Mouse (Mus musculus) forebrain, embryonic 11.5 days (tissue): Measurements from ENCODE around the gene Trpc4ap. TPM values are rescaled to one million over a fixed set of nuclear protein-coding genes. Genes with fewer than 3 reads are reported as not detected.

Source experiments
- ATAC-seq: fragments of 200-750 bp; cut with Nextera tagmentation; replicated peaks from 2 replicates; pipeline ENCODE4 v1.8.0; 2017; ENCODE audit warnings: moderate TSS enrichment; ENCODE audit not compliant: low FRiP score
- DNase-seq: peaks from one replicate; pipeline ENCODE4 v3.0.0-alpha.2; 2017; ENCODE audit warnings: low spot score
- H3K27ac ChIP-seq: fragments of 300-500 bp; sonication (generic); 2 replicates; pipeline ENCODE4 v1.5.1; 2014; ENCODE audit warnings: low read depth, low read length
- H3K27me3 ChIP-seq: fragments of 300-500 bp; sonication (generic); 2 replicates; pipeline ENCODE4 v1.6.1; 2014; ENCODE audit warnings: mild to moderate bottlenecking, low read length, mixed read lengths; ENCODE audit not compliant: control insufficient read depth, insufficient read depth
- H3K36me3 ChIP-seq: fragments of 300-500 bp; sonication (generic); 2 replicates; pipeline ENCODE4 v1.6.1; 2014; ENCODE audit warnings: mild to moderate bottlenecking, low read length, moderate library complexity, mixed read lengths; ENCODE audit not compliant: control insufficient read depth, insufficient read depth
- H3K4me1 ChIP-seq: fragments of 300-500 bp; sonication (generic); replicated peaks from 2 replicates; pipeline ENCODE4 v1.6.1; 2014; ENCODE audit warnings: low read length, mixed read lengths; ENCODE audit not compliant: control insufficient read depth, insufficient read depth
- H3K4me2 ChIP-seq: fragments of 300-500 bp; sonication (generic); 2 replicates; pipeline ENCODE4 v1.6.1; 2014; ENCODE audit warnings: low read depth, mild to moderate bottlenecking, low read length, moderate library complexity, mixed read lengths; ENCODE audit not compliant: severe bottlenecking
- H3K4me3 ChIP-seq: fragments of 300-500 bp; sonication (generic); 2 replicates; pipeline ENCODE4 v1.5.1; 2014; ENCODE audit warnings: low read depth, low read length
- H3K9ac ChIP-seq: fragments of 300-500 bp; sonication (generic); 2 replicates; pipeline ENCODE4 v1.6.1; 2014; ENCODE audit warnings: low read length
- H3K9me3 ChIP-seq: fragments of 300-500 bp; sonication (generic); 2 replicates; pipeline ENCODE4 v1.6.1; 2016; ENCODE audit warnings: low read length, mixed read lengths; ENCODE audit not compliant: control insufficient read depth
- WGBS: fragments of 180-500 bp; shearing (Covaris S2); extraction: QIAGEN DNeasy Blood & Tissue Kit; methylation state at CpG from one replicate; pipeline ENCODE4 v1.1.7; 2014; 5-methylcytosine and 5-hydroxymethylcytosine counted together
- polyA plus RNA-seq: library from polyadenylated mRNA; unstranded; fragments of >200 nt; fragmentation: Nextera tagmentation; extraction: Ambion mirVana; gene quantifications from 2 replicates; pipeline ENCODE4 v1.2.1, GENCODE M21; 2014

The Trpc4ap gene
- polyA plus RNA-seq, 1 experiment from 2014 or later: 141 TPM

GRCm38 (mm10) chr2:155687746-155688145 is 4.4 kb downstream of the Trpc4ap start:
- Histone ChIP-seq H3K27ac (no peak overlapping the region), H3K9me3 (no peaks in the 10 kb centered on the region), H3K4me3 (no peak overlapping the region), H3K4me1 (0 out of 2 replicates have a peak, but pooled peaks cover 3% of the 10 kb centered on the region), H3K36me3 (no peaks in the 10 kb centered on the region), H3K4me2 (no peak overlapping the region), H3K27me3 (no peaks in the 10 kb centered on the region), H3K9ac (no peak overlapping the region)
- 94% methylated on average over 11 of the region's 11 CpGs for WGBS
- DNase-seq (no peak), ATAC-seq (no peak)

GRCm38 (mm10) chr2:155686572-155686971 is 5.6 kb downstream of the Trpc4ap start:
- Histone ChIP-seq H3K4me2 (no peak overlapping the region), H3K36me3 (no peaks in the 10 kb centered on the region), H3K9ac (no peak overlapping the region), H3K9me3 (no peaks in the 10 kb centered on the region), H3K4me3 (no peak overlapping the region), H3K27ac (no peak overlapping the region), H3K4me1 (0 out of 2 replicates have a peak, but pooled peaks cover 3% of the 10 kb centered on the region), H3K27me3 (no peaks in the 10 kb centered on the region)
- ATAC-seq (no peak), DNase-seq (no peak)
- 88% methylated on average over 5 of the region's 5 CpGs for WGBS

- DNase-seq (no peak), ATAC-seq (no peak)
- 95% methylated on average over 5 of the region's 5 CpGs for WGBS
- Histone ChIP-seq H3K27me3 (no peaks in the 10 kb centered on the region), H3K36me3 (no peaks in the 10 kb centered on the region), H3K4me3 (no peak overlapping the region), H3K4me1 (no peaks in the 10 kb centered on the region), H3K9ac (no peak overlapping the region), H3K27ac (no peak overlapping the region), H3K9me3 (no peaks in the 10 kb centered on the region), H3K4me2 (no peak overlapping the region)
Measured at GRCm38 (mm10) chr2:155683821-155684220, 8.4 kb downstream of the Trpc4ap start.

- DNase-seq: no peak
- H3K9ac ChIP-seq: no peak overlapping the region
- WGBS: 79% methylated on average over 3 of the region's 3 CpGs
- H3K9me3 ChIP-seq: no peaks in the 10 kb centered on the region
- H3K27ac ChIP-seq: no peak overlapping the region
- no peaks in the 10 kb centered on the region for H3K27me3 ChIP-seq
- no peak overlapping the region for H3K4me3 ChIP-seq
- no peak overlapping the region for H3K4me2 ChIP-seq
- ATAC-seq: no peak
- no peaks in the 10 kb centered on the region for H3K4me1 ChIP-seq
- H3K36me3 ChIP-seq: no peaks in the 10 kb centered on the region
Measured at GRCm38 (mm10) chr2:155683137-155683536, 9.0 kb downstream of the Trpc4ap start.

- Histone ChIP-seq H3K4me2 (no peak overlapping the region), H3K4me3 (no peak overlapping the region), H3K9ac (no peak overlapping the region), H3K9me3 (no peaks in the 10 kb centered on the region), H3K27ac (no peak overlapping the region), H3K36me3 (no peaks in the 10 kb centered on the region), H3K27me3 (no peaks in the 10 kb centered on the region), H3K4me1 (no peaks in the 10 kb centered on the region)
- ATAC-seq (no peak), DNase-seq (no peak)
- 87% methylated on average over 2 of the region's 2 CpGs for WGBS
Measured at GRCm38 (mm10) chr2:155681874-155682273, 10.3 kb downstream of the Trpc4ap start.

GRCm38 (mm10) chr2:155681194-155681593 is 11.0 kb downstream of the Trpc4ap start:
- Histone ChIP-seq H3K4me3 (no peak overlapping the region), H3K27ac (no peak overlapping the region), H3K27me3 (no peaks in the 10 kb centered on the region), H3K36me3 (no peaks in the 10 kb centered on the region), H3K4me2 (no peak overlapping the region), H3K4me1 (no peaks in the 10 kb centered on the region), H3K9me3 (no peaks in the 10 kb centered on the region), H3K9ac (no peak overlapping the region)
- ATAC-seq (no peak), DNase-seq (no peak)
- WGBS: 90% methylated on average over 8 of the region's 8 CpGs

- no peak overlapping the region for H3K9ac ChIP-seq
- no peaks in the 10 kb centered on the region for H3K4me1 ChIP-seq
- no peaks in the 10 kb centered on the region for H3K36me3 ChIP-seq
- H3K27me3 ChIP-seq: no peaks in the 10 kb centered on the region
- 82% methylated on average over 5 of the region's 5 CpGs for WGBS
- no peaks in the 10 kb centered on the region for H3K9me3 ChIP-seq
- no peak overlapping the region for H3K27ac ChIP-seq
- DNase-seq (no peak), ATAC-seq (no peak)
- no peak overlapping the region for H3K4me2 ChIP-seq
- no peak overlapping the region for H3K4me3 ChIP-seq
Measured at GRCm38 (mm10) chr2:155680591-155680990, 11.6 kb downstream of the Trpc4ap start.

GRCm38 (mm10) chr2:155679586-155680110 is 12.5 kb downstream of the Trpc4ap start:
- no peak for DNase-seq
- no peak for ATAC-seq
- no peak overlapping the region for H3K4me3 ChIP-seq
- H3K9me3 ChIP-seq: no peaks in the 10 kb centered on the region
- H3K4me1 ChIP-seq: no peaks in the 10 kb centered on the region
- H3K36me3 ChIP-seq: no peaks in the 10 kb centered on the region
- WGBS: 90% methylated on average over 4 of the region's 4 CpGs
- H3K9ac ChIP-seq: no peak overlapping the region
- no peaks in the 10 kb centered on the region for H3K27me3 ChIP-seq
- H3K4me2 ChIP-seq: no peak overlapping the region
- H3K27ac ChIP-seq: no peak overlapping the region

GRCm38 (mm10) chr2:155675118-155675517 is 17.1 kb downstream of the Trpc4ap start:
- no peak overlapping the region for H3K9ac ChIP-seq
- no peak for DNase-seq
- no peak overlapping the region for H3K4me2 ChIP-seq
- no peak overlapping the region for H3K4me3 ChIP-seq
- WGBS: 84% methylated on average over 4 of the region's 4 CpGs
- H3K4me1 ChIP-seq: no peaks in the 10 kb centered on the region
- no peaks in the 10 kb centered on the region for H3K27me3 ChIP-seq
- H3K27ac ChIP-seq: no peak overlapping the region
- ATAC-seq: no peak
- H3K9me3 ChIP-seq: no peaks in the 10 kb centered on the region
- peaks cover 7% of the 10 kb centered on the region; the same call in 1 of the 2 replicates for H3K36me3 ChIP-seq
